Mouse (Mus musculus): ENCODE data around the gene Fam120b.

DNA sequence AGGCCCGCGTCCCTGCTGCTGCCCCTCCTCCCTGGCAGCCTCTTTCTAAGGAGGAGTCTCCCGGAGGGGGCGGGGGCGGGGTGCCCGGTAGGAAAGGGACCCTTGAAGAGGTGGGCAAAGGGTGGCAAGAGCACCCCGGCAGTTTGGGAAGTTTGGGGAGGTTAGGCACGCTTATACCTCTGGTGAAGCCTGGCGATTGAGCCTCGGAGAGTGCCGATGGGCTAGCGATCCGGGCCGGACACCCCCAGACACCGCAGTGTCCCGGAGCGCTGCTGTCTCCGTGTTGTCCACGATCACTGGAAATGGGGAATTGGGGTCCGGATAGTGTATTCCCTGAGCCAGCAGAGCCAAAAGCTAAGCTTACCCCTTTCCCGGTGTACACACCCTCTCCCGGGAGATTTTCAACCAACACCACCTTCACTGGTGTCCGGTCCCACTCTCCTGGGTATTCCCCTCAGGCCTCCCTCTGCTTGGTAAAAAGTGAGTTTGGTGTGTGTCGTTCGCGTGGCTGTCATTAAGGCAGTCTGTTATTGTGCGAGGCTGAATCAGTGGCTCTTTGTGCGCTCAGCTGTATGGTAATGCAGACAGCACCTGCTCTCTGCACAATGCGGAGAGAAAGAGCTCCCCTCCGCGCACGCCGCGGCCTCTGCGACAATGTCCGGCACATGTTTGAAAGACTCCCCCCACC is 19.4 kb upstream of the Fam120b start, which contains the start of gene Dll1:
- TF ChIP-seq POLR2A (IDR thresholded peaks at IDR 0.05; ENCODE audit: low read depth, low read length) (no peak), MAFK (IDR thresholded peaks at IDR 0.05; ENCODE audit: insufficient replicate concordance, low read length) (no peak), TBP (conservative IDR thresholded peaks at IDR 0.05; ENCODE audit: low read depth, low read length) (no peak), IRF4 (IDR thresholded peaks at IDR 0.05; ENCODE audit: low read depth, low read length) (0 out of 2 replicates have a peak, but pooled peaks have one; percentile 5)
